Mouse (Mus musculus): ENCODE measurements around the gene Gm10600. TPM values are rescaled to one million over a fixed set of nuclear protein-coding genes. Genes with fewer than 3 reads are reported as not detected.
"Not testable (repeated sequence)": the region's sequence is repeated elsewhere in the genome, so short reads cannot be mapped to it uniquely, and the experiment has no call there.

The Gm10600 gene
- polyA plus RNA-seq (2015; fragmentation: Nextera tagmentation; extraction: Ambion mirVana): not detected in 2 replicates

- H3K4me1 ChIP-seq; H3K27ac ChIP-seq; H3K4me2 ChIP-seq; H3K9ac ChIP-seq; H3K4me3 ChIP-seq (replicated peaks); H3K36me3 ChIP-seq; ATAC-seq (replicated peaks; ENCODE audit: low FRiP score); H3K9me3 ChIP-seq (replicated peaks); H3K27me3 ChIP-seq: not testable (repeated sequence)
- whole genome bisulfite sequencing: no CpG with 5 or more reads among the region's 4 CpGs
These were observed at the start of gene Gm10600 for GRCm38 (mm10) chr4:42240339-42240738. Gm10600 (plus strand) TSS chr4:42240639.

GRCm38 (mm10) chr4:42255467-42255866 lies 15.0 kb downstream of the Gm10600 start, which contains the start of gene Ccl21b:
Ccl21b (plus strand) TSS chr4:42255767.
- not testable (repeated sequence) for H3K27me3 ChIP-seq; H3K4me1 ChIP-seq; H3K27ac ChIP-seq; H3K9ac ChIP-seq; H3K4me2 ChIP-seq; H3K4me3 ChIP-seq (replicated peaks); H3K9me3 ChIP-seq (replicated peaks); H3K36me3 ChIP-seq; ATAC-seq (replicated peaks; ENCODE audit: low FRiP score)
- WGBS: no CpG with 5 or more reads among the region's 5 CpGs

Other genes with a start within 250 kb of the Gm10600 start
- gene Gm21093, start 205.9 kb upstream of the Gm10600 start, polyA plus RNA-seq (2015; fragmentation: Nextera tagmentation; extraction: Ambion mirVana): not detected in 2 replicates
- gene Gm3893, start 149.4 kb upstream of the Gm10600 start, polyA plus RNA-seq (2015; fragmentation: Nextera tagmentation; extraction: Ambion mirVana): not detected in 2 replicates
- gene Gm13304, start 125.8 kb upstream of the Gm10600 start, polyA plus RNA-seq (2015; fragmentation: Nextera tagmentation; extraction: Ambion mirVana): 12.0 TPM in 1 of 2 replicates, not detected in the other
- not detected in 2 replicates for gene Gm13306, start 87.2 kb upstream of the Gm10600 start, polyA plus RNA-seq (2015; fragmentation: Nextera tagmentation; extraction: Ambion mirVana)
- 0.52 TPM in 1 of 2 replicates, not detected in the other for gene Gm13305, start 72.0 kb upstream of the Gm10600 start, polyA plus RNA-seq (2015; fragmentation: Nextera tagmentation; extraction: Ambion mirVana)
- 0.68 TPM in 1 of 2 replicates, not detected in the other for gene Ccl21b, start 15.1 kb downstream of the Gm10600 start, polyA plus RNA-seq (2015; fragmentation: Nextera tagmentation; extraction: Ambion mirVana)
- gene Gm21953, start 53.6 kb downstream of the Gm10600 start, polyA plus RNA-seq (2015; fragmentation: Nextera tagmentation; extraction: Ambion mirVana): not detected in 2 replicates
- gene Fam205a3, start 77.7 kb downstream of the Gm10600 start, polyA plus RNA-seq (2015; fragmentation: Nextera tagmentation; extraction: Ambion mirVana): not detected in 2 replicates
- not detected in 2 replicates for gene Gm21586, start 198.7 kb downstream of the Gm10600 start, polyA plus RNA-seq (2015; fragmentation: Nextera tagmentation; extraction: Ambion mirVana)
- gene Gm2163, start 226.1 kb downstream of the Gm10600 start, polyA plus RNA-seq (2015; fragmentation: Nextera tagmentation; extraction: Ambion mirVana): 0.06 and 0.09 TPM in 2 replicates

All from kidney, embryonic 15.5 days (tissue).